Mouse (Mus musculus): ENCODE data around the gene Larp4. TPM values are rescaled to one million over a fixed set of nuclear protein-coding genes. Genes with fewer than 3 reads are reported as not detected.
"Not testable (repeated sequence)": the region's sequence is repeated elsewhere in the genome, so short reads cannot be mapped to it uniquely, and the experiment has no call there.

The Larp4 gene
- polyA plus RNA-seq, 1 experiment from 2014 or later: 27.4 TPM

DNA sequence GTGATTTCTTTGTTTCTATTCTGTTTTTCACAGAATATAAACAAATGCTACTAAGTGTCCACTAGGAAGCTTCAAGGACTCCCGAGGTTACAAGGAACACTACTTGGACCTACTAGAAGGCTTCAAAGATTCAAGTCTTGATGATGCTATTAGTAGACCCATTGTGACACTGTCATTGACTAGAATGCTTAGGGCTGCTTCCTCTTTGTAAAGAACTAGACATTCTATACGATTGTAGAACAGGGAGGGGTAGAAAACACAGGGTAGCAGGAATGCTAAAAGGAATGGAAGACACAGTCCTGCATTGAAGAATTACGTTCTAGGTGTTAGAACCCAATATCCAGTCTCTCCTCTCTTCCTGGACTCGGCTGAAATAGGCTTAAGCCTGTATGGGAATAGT is 2.9 kb upstream of the Larp4 start, which contains the start of gene Fam186a:
Fam186a (minus strand) TSS at position 101 of the 400 bp plus-strand sequence.
- no peaks in the 10 kb centered on the region for H3K4me1 ChIP-seq (replicated peaks; ENCODE audit: control insufficient read depth, insufficient read depth, low read length)
- WGBS: 81% methylated on average over 4 of the region's 4 CpGs
- H3K4me2 ChIP-seq (ENCODE audit: low read length): no peak within 1 kb of the TSS
- no peaks in the 10 kb centered on the region for H3K36me3 ChIP-seq (ENCODE audit: control insufficient read depth, insufficient read depth)
- H3K27ac ChIP-seq (ENCODE audit: low read length): no peak within 1 kb of the TSS
- no peak within 1 kb of the TSS for H3K9ac ChIP-seq (replicated peaks; ENCODE audit: low read depth, low read length)
- no peak within 1 kb of the TSS for H3K4me3 ChIP-seq (replicated peaks; ENCODE audit: low read length)
- no peaks in the 10 kb centered on the region for H3K27me3 ChIP-seq (replicated peaks; ENCODE audit: control insufficient read depth, insufficient read depth, low read length)
- no peak for ATAC-seq
- H3K9me3 ChIP-seq (ENCODE audit: control insufficient read depth, low read length): no peaks in the 10 kb centered on the region

DNA sequence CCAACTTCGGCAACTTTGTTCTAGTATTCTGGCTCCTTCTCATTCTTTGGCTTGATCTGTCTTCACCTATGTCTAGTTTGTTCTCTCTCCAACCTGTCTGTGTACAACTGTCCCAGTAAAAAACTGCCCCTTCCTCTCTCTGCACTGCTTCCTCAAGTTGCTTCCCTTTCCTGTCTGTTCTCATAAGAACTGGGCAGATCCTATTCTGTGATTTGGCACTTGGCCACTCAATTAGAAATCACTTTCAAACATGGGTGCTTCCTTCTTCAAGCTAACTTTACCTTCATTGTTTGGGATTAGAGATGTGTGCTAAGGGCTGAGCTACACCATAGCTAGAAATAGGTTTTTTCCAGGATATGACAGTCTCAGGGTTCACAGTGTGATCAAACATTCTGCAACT is 741 bp downstream of the Larp4 start:
- Histone ChIP-seq H3K27ac (ENCODE audit: low read length) (no peak overlapping the region), H3K4me2 (ENCODE audit: low read length) (no peak overlapping the region), H3K27me3 (replicated peaks; ENCODE audit: control insufficient read depth, insufficient read depth, low read length) (no peaks in the 10 kb centered on the region), H3K9me3 (ENCODE audit: control insufficient read depth, low read length) (no peaks in the 10 kb centered on the region), H3K36me3 (ENCODE audit: control insufficient read depth, insufficient read depth) (no peaks in the 10 kb centered on the region), H3K4me3 (replicated peaks; ENCODE audit: low read length) (no peak overlapping the region), H3K9ac (replicated peaks; ENCODE audit: low read depth, low read length) (no peak overlapping the region), H3K4me1 (replicated peaks; ENCODE audit: control insufficient read depth, insufficient read depth, low read length) (peaks cover 6% of the 10 kb centered on the region)
- no peak for ATAC-seq
- WGBS: 81% methylated on average over 1 of the region's 1 CpGs

DNA sequence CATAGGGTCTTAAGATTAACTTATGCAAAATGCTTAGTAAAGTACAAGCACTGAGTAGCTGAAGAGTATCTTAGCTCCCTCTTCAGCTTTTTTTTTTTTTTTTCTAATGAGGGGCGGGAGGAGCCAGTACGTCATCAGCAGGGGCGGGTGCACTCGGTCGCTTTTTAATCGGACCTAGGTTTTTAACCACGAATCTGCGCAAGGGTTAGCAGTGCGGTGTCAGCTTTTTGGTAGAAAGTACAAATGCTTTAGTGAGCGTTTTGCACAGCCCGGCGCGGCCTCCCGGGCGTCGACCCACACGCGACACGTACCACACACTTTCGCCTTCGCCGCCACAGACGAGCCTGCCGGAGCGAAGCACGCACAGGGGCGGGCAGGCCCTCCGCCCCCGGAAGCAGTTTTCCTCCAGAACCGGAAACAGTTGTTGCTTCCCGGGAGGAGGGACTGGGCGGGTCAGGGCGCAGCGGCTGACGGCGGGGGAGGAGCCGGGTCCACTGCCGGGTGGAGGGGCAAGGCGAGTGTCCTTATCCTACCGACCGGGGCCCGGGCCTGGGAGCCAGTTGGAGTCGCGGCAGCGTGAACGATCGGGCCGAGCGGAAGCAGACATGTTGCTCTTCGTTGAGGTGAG is 2.6 kb downstream of the Larp4 start:
- H3K4me2 ChIP-seq (ENCODE audit: low read length): peak overlapping the region; percentile 94
- peak overlapping the region; percentile 98 for H3K4me3 ChIP-seq (replicated peaks; ENCODE audit: low read length)
- no peaks in the 10 kb centered on the region for H3K27me3 ChIP-seq (replicated peaks; ENCODE audit: control insufficient read depth, insufficient read depth, low read length)
- peak; percentile 99 for ATAC-seq
- WGBS: under 1% methylated on average over 48 of the region's 50 CpGs
- H3K9ac ChIP-seq (replicated peaks; ENCODE audit: low read depth, low read length): peak overlapping the region; percentile 86
- no peaks in the 10 kb centered on the region for H3K9me3 ChIP-seq (ENCODE audit: control insufficient read depth, low read length)
- H3K27ac ChIP-seq (ENCODE audit: low read length): peak overlapping the region; percentile 97
- no peaks in the 10 kb centered on the region for H3K36me3 ChIP-seq (ENCODE audit: control insufficient read depth, insufficient read depth)
- peaks cover 9% of the 10 kb centered on the region for H3K4me1 ChIP-seq (replicated peaks; ENCODE audit: control insufficient read depth, insufficient read depth, low read length)

DNA sequence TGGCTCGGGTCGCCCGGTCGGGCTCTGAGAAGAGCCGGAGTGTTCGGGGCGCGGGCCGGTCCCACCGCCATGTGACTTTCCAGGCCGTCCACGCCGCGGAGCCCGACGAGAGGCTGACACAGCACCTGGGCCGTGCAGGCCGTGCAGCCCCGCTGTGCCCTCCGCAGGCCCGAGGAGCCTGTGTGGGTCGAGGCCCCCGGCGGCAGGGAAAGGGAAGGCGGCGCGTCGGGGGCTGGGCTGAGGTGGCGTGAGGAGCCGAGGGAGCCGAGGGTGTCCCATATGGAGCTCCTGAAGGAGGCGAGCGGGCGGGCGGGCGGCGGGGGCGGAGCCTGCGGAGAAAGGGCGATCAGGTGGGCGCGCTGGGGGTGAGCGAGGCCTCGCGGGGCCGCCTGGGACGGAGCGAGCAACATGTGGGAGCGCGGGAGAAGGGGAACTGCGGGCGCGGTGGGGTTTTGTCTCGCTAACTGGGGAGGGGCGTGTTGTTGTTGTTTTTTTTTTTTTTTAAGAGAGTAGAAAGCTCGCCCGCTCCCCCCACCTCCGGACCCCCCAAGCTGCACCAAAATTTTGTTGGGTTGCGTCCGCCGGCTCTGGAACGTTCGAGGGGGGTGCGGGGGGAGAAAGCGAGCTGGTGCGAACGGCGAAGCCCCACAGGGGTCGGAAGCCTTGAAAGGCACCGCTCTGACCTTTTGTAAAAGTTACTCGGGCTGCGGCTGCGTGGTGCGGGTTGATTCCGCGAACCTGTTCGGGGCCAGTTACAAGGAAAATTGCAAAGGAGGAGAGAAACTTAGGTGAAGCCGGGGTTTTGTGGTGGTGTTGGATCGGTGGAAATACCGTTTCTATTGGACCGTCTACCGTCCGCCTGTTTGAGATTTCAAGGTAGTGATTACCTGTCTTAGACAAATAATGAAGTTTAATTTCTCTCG is 3.4 kb downstream of the Larp4 start:
- WGBS: under 1% methylated on average over 83 of the region's 84 CpGs
- ATAC-seq: peak; percentile 76

DNA sequence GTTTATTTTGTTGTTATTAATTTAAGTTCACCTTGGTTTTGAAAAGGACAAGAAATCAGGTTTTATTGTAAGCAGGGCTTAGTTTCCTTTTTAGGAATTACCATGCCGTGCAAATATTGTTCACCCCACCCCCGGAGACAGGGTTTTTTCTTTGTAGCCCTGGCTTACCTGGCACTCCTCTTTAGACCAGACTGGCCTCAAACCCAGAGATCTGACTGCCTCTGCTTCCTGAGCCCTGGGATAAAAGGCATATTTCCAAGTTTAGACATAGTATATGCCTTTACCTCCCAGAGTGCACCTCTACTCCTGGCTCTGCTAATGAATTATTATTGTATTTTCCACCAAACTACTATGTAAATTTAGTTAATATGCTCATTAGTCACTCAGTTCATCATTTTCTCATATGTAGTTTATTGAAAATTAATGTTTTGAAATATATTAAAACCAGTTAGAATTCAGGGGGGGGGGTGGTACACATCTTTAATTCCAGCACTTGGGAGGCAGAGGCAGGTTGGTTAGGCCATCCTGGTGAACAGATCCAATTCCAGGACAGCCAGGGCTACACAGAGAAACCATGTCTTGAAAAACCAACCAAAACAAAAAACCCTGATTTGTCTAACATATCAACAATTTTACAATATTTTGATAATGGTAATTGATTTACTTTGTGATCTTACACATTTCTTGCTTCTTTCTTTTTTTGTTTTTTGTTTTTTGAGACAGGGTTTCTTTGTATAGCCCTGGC is 4.8 kb downstream of the Larp4 start:
- Histone ChIP-seq H3K27ac (ENCODE audit: low read length) (no peak overlapping the region), H3K4me2 (ENCODE audit: low read length) (no peak overlapping the region), H3K27me3 (replicated peaks; ENCODE audit: control insufficient read depth, insufficient read depth, low read length) (no peaks in the 10 kb centered on the region), H3K9ac (replicated peaks; ENCODE audit: low read depth, low read length) (no peak overlapping the region), H3K4me3 (replicated peaks; ENCODE audit: low read length) (no peak overlapping the region), H3K4me1 (replicated peaks; ENCODE audit: control insufficient read depth, insufficient read depth, low read length) (peaks cover 9% of the 10 kb centered on the region), H3K9me3 (ENCODE audit: control insufficient read depth, low read length) (no peaks in the 10 kb centered on the region), H3K36me3 (ENCODE audit: control insufficient read depth, insufficient read depth) (no peaks in the 10 kb centered on the region)
- ATAC-seq: no peak
- 81% methylated on average over 2 of the region's 2 CpGs for WGBS

More for the DNA sequence above, 3.4 kb downstream of the Larp4 start:
- peak overlapping the region; percentile 98 for H3K4me3 ChIP-seq (replicated peaks; ENCODE audit: low read length)
- H3K9ac ChIP-seq (replicated peaks; ENCODE audit: low read depth, low read length): peak overlapping the region; percentile 86
- peaks cover 9% of the 10 kb centered on the region for H3K4me1 ChIP-seq (replicated peaks; ENCODE audit: control insufficient read depth, insufficient read depth, low read length)
- no peaks in the 10 kb centered on the region for H3K27me3 ChIP-seq (replicated peaks; ENCODE audit: control insufficient read depth, insufficient read depth, low read length)
- H3K4me2 ChIP-seq (ENCODE audit: low read length): peak overlapping the region; percentile 94
- H3K27ac ChIP-seq (ENCODE audit: low read length): peak overlapping the region; percentile 97
- no peaks in the 10 kb centered on the region for H3K9me3 ChIP-seq (ENCODE audit: control insufficient read depth, low read length)
- H3K36me3 ChIP-seq (ENCODE audit: control insufficient read depth, insufficient read depth): no peaks in the 10 kb centered on the region

DNA sequence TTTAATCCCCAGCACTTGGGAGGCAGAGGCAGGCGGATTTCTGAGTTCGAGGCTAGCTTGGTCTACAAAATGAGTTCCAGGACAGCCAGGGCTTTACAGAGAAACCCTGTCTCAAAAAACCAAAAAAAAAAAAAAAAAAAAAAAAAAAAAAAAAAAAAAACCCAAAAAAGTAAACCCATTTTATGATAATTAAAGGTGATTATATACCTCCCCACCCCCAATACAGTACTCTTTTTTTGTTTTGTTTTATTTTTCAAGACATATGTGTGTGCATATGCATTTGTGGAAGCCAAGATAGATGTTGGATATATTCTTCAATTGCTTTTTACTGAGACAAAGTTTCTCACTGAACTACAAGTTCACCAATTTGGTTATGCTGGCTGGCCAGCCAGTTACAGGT is 6.3 kb downstream of the Larp4 start:
- not testable (repeated sequence) for H3K27ac ChIP-seq (ENCODE audit: low read length)

DNA sequence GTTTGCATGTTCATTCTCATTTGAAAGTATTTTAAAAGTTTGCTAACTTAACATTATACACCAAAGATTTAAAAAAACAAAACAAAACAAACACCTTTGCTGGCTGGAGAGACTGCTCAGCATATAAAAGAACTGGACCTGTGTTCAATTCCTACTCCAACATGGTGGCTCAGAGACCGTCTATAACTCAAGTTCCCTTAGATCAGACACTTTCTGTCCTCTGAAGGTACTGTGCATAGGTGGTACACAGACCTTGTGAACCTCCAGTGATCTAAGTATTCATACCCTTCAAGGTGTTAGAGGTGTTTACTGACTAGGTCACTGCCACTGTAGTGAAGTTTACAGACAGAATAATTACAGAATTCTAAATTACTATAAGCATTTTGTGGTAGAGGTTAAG is 9.4 kb downstream of the Larp4 start:
- ATAC-seq: no peak
- Histone ChIP-seq H3K36me3 (ENCODE audit: control insufficient read depth, insufficient read depth) (no peaks in the 10 kb centered on the region), H3K27me3 (replicated peaks; ENCODE audit: control insufficient read depth, insufficient read depth, low read length) (no peaks in the 10 kb centered on the region), H3K4me1 (replicated peaks; ENCODE audit: control insufficient read depth, insufficient read depth, low read length) (0 out of 2 replicates have a peak, but pooled peaks cover 3% of the 10 kb centered on the region), H3K4me3 (replicated peaks; ENCODE audit: low read length) (no peak overlapping the region), H3K27ac (ENCODE audit: low read length) (no peak overlapping the region), H3K9me3 (ENCODE audit: control insufficient read depth, low read length) (no peaks in the 10 kb centered on the region), H3K9ac (replicated peaks; ENCODE audit: low read depth, low read length) (no peak overlapping the region), H3K4me2 (ENCODE audit: low read length) (no peak overlapping the region)
- 77% methylated on average over 1 of the region's 1 CpGs for WGBS

More for the DNA sequence above, 6.3 kb downstream of the Larp4 start:
- ATAC-seq; H3K4me1 ChIP-seq (replicated peaks; ENCODE audit: control insufficient read depth, insufficient read depth, low read length); H3K27me3 ChIP-seq (replicated peaks; ENCODE audit: control insufficient read depth, insufficient read depth, low read length); H3K9ac ChIP-seq (replicated peaks; ENCODE audit: low read depth, low read length); H3K4me3 ChIP-seq (replicated peaks; ENCODE audit: low read length); H3K4me2 ChIP-seq (ENCODE audit: low read length); H3K36me3 ChIP-seq (ENCODE audit: control insufficient read depth, insufficient read depth); H3K9me3 ChIP-seq (ENCODE audit: control insufficient read depth, low read length): not testable (repeated sequence)
- 82% methylated on average over 2 of the region's 2 CpGs for WGBS

DNA sequence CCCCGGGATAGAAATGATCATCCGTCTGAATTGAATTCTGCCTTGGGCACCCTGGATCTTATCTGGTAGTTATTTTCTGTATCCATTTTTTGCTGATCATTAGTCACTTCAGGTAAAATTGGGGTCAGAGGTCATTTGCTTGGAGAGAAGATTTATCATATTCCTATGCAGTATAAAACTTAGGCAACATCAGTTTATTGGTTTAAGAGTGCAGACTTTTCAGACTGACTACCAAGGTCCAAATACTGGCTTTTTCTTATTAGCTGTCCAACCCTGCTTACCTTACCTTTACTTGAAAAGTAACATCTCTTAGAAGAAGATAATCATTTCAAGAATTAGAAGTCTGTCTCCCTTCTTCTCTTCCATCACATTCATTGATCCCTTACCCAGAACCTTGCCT is 9.8 kb downstream of the Larp4 start:
- ATAC-seq: no peak
- 99% methylated on average over 2 of the region's 2 CpGs for WGBS
- H3K4me2 ChIP-seq (ENCODE audit: low read length): no peak overlapping the region
- H3K27me3 ChIP-seq (replicated peaks; ENCODE audit: control insufficient read depth, insufficient read depth, low read length): no peaks in the 10 kb centered on the region
- H3K4me3 ChIP-seq (replicated peaks; ENCODE audit: low read length): no peak overlapping the region
- H3K27ac ChIP-seq (ENCODE audit: low read length): no peak overlapping the region
- H3K9ac ChIP-seq (replicated peaks; ENCODE audit: low read depth, low read length): no peak overlapping the region
- 0 out of 2 replicates have a peak, but pooled peaks cover 3% of the 10 kb centered on the region for H3K4me1 ChIP-seq (replicated peaks; ENCODE audit: control insufficient read depth, insufficient read depth, low read length)
- H3K36me3 ChIP-seq (ENCODE audit: control insufficient read depth, insufficient read depth): no peaks in the 10 kb centered on the region
- no peaks in the 10 kb centered on the region for H3K9me3 ChIP-seq (ENCODE audit: control insufficient read depth, low read length)

DNA sequence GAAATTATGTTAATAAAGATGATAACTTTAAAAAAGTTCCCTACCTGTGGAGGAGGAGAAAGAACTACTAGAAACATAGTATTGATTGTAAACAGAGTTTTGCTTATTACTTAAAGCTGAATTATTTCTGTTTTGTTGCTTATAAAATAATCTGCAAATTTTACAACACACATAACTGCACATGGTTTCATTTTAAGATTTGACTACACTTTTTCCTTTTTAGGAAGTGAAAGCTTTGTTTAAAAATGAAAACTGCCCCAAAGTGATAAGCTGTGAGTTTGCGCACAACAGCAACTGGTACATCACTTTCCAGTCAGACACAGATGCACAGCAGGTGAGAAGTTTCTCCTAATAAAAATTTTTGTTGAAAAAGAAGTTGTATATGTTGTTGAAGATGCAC is 23.2 kb downstream of the Larp4 start:
- peaks cover 24% of the 10 kb centered on the region for H3K36me3 ChIP-seq (ENCODE audit: control insufficient read depth, insufficient read depth)
- ATAC-seq: no peak
- H3K27ac ChIP-seq (ENCODE audit: low read length): no peak overlapping the region
- no peaks in the 10 kb centered on the region for H3K9me3 ChIP-seq (ENCODE audit: control insufficient read depth, low read length)
- H3K27me3 ChIP-seq (replicated peaks; ENCODE audit: control insufficient read depth, insufficient read depth, low read length): no peaks in the 10 kb centered on the region
- no peak overlapping the region for H3K4me3 ChIP-seq (replicated peaks; ENCODE audit: low read length)
- WGBS: 100% methylated on average over 1 of the region's 1 CpGs
- no peaks in the 10 kb centered on the region for H3K4me1 ChIP-seq (replicated peaks; ENCODE audit: control insufficient read depth, insufficient read depth, low read length)
- no peak overlapping the region for H3K4me2 ChIP-seq (ENCODE audit: low read length)
- no peak overlapping the region for H3K9ac ChIP-seq (replicated peaks; ENCODE audit: low read depth, low read length)
